Mouse (Mus musculus) neural tube, embryonic 14.5 days (tissue): ENCODE data around the gene Kcnmb2. TPM values are rescaled to one million over a fixed set of nuclear protein-coding genes. Genes with fewer than 3 reads are reported as not detected.

Experiments
- ATAC-seq: fragments of 200-750 bp; cut with Nextera tagmentation; 2 replicates; pipeline ENCODE4 v1.8.0; 2017; ENCODE audit warnings: low read depth, mild to moderate bottlenecking, moderate TSS enrichment, moderate library complexity
- H3K27ac ChIP-seq: fragments of 300-500 bp; sonication (generic); 2 replicates; pipeline ENCODE4 v1.5.1; 2014; ENCODE audit warnings: low read depth, mild to moderate bottlenecking, control low read depth, low read length, moderate library complexity, mixed read lengths
- H3K27me3 ChIP-seq: fragments of 300-500 bp; sonication (generic); 2 replicates; pipeline ENCODE4 v1.6.1; 2014; ENCODE audit warnings: low read length; ENCODE audit not compliant: control insufficient read depth, insufficient read depth
- H3K36me3 ChIP-seq: fragments of 300-500 bp; sonication (generic); 2 replicates; pipeline ENCODE4 v1.6.1; 2014; ENCODE audit warnings: low read length, mixed read lengths; ENCODE audit not compliant: control insufficient read depth, insufficient read depth
- H3K4me1 ChIP-seq: fragments of 300-500 bp; sonication (generic); 2 replicates; pipeline ENCODE4 v1.6.1; 2014; ENCODE audit warnings: low read length; ENCODE audit not compliant: control insufficient read depth, insufficient read depth
- H3K4me2 ChIP-seq: fragments of 300-500 bp; sonication (generic); 2 replicates; pipeline ENCODE4 v1.6.1; 2014; ENCODE audit warnings: mild to moderate bottlenecking, low read depth, low read length, control low read depth
- H3K4me3 ChIP-seq: fragments of 300-500 bp; sonication (generic); 2 replicates; pipeline ENCODE4 v1.5.1; 2014; ENCODE audit warnings: low read depth, low read length, control low read depth, mixed read lengths
- H3K9ac ChIP-seq: fragments of 300-500 bp; sonication (generic); replicated peaks from 2 replicates; pipeline ENCODE4 v1.6.1; 2014; ENCODE audit warnings: low read depth, mild to moderate bottlenecking, control low read depth, low read length, mixed read lengths
- H3K9me3 ChIP-seq: fragments of 300-500 bp; sonication (generic); 2 replicates; pipeline ENCODE4 v1.6.1; 2016; ENCODE audit warnings: low read length; ENCODE audit not compliant: control insufficient read depth
- WGBS: fragments of 180-500 bp; shearing (Covaris S2); extraction: QIAGEN DNeasy Blood & Tissue Kit; methylation state at CpG from one replicate; pipeline ENCODE4 v1.1.7; 2014; 5-methylcytosine and 5-hydroxymethylcytosine counted together
- polyA plus RNA-seq: library from polyadenylated mRNA; unstranded; fragments of >200 nt; fragmentation: Nextera tagmentation; extraction: Ambion mirVana; gene quantifications from 2 replicates; pipeline ENCODE4 v1.2.1, GENCODE M21; 2014

Gene Kcnmb2
- polyA plus RNA-seq, 1 experiment from 2014 or later: 24.4 TPM

GRCm38 (mm10) chr3:32043814-32044213 lies 141.5 kb downstream of the Kcnmb2 start:
- no peaks in the 10 kb centered on the region for H3K27me3 ChIP-seq
- no peaks in the 10 kb centered on the region for H3K4me1 ChIP-seq
- no peak overlapping the region for H3K4me2 ChIP-seq
- H3K36me3 ChIP-seq: no peaks in the 10 kb centered on the region
- WGBS: 52% methylated on average over 3 of the region's 3 CpGs
- no peak overlapping the region for H3K9ac ChIP-seq
- no peaks in the 10 kb centered on the region for H3K9me3 ChIP-seq
- H3K4me3 ChIP-seq: no peak overlapping the region
- no peak overlapping the region for H3K27ac ChIP-seq
- ATAC-seq: no peak

GRCm38 (mm10) chr3:32048777-32049176 lies 146.5 kb downstream of the Kcnmb2 start:
- H3K4me1 ChIP-seq: no peaks in the 10 kb centered on the region
- 80% methylated on average over 3 of the region's 3 CpGs for WGBS
- no peaks in the 10 kb centered on the region for H3K27me3 ChIP-seq
- no peak for ATAC-seq
- no peaks in the 10 kb centered on the region for H3K36me3 ChIP-seq
- no peak overlapping the region for H3K9ac ChIP-seq
- H3K27ac ChIP-seq: no peak overlapping the region
- no peaks in the 10 kb centered on the region for H3K9me3 ChIP-seq
- H3K4me3 ChIP-seq: no peak overlapping the region
- no peak overlapping the region for H3K4me2 ChIP-seq

- no peak for ATAC-seq
- H3K36me3 ChIP-seq: no peaks in the 10 kb centered on the region
- no peak overlapping the region for H3K4me2 ChIP-seq
- no peak overlapping the region for H3K4me3 ChIP-seq
- no peak overlapping the region for H3K27ac ChIP-seq
- H3K27me3 ChIP-seq: no peaks in the 10 kb centered on the region
- WGBS: 41% methylated on average over 3 of the region's 3 CpGs
- no peaks in the 10 kb centered on the region for H3K4me1 ChIP-seq
- H3K9ac ChIP-seq: no peak overlapping the region
- H3K9me3 ChIP-seq: no peaks in the 10 kb centered on the region
These were observed 150.3 kb downstream of the Kcnmb2 start for GRCm38 (mm10) chr3:32052596-32052995.

- 94% methylated on average over 10 of the region's 10 CpGs for WGBS
These were observed 151.4 kb downstream of the Kcnmb2 start for GRCm38 (mm10) chr3:32053610-32054241.

GRCm38 (mm10) chr3:32059888-32060656 lies 157.8 kb downstream of the Kcnmb2 start:
- H3K9me3 ChIP-seq: no peaks in the 10 kb centered on the region
- ATAC-seq: peak; percentile 79; the same call in 1 of the 2 replicates
- H3K27me3 ChIP-seq: no peaks in the 10 kb centered on the region
- no peak overlapping the region for H3K4me3 ChIP-seq
- H3K4me1 ChIP-seq: peaks cover 3% of the 10 kb centered on the region; the same call in 1 of the 2 replicates
- H3K4me2 ChIP-seq: no peak overlapping the region
- H3K27ac ChIP-seq: no peak overlapping the region
- no peak overlapping the region for H3K9ac ChIP-seq
- no peaks in the 10 kb centered on the region for H3K36me3 ChIP-seq
- 50% methylated on average over 10 of the region's 10 CpGs for WGBS

More at GRCm38 (mm10) chr3:32053610-32054241, 151.4 kb downstream of the Kcnmb2 start:
- H3K9ac ChIP-seq: no peak overlapping the region
- H3K4me3 ChIP-seq: no peak overlapping the region
- no peaks in the 10 kb centered on the region for H3K4me1 ChIP-seq
- no peak for ATAC-seq
- no peak overlapping the region for H3K4me2 ChIP-seq
- no peaks in the 10 kb centered on the region for H3K9me3 ChIP-seq
- H3K27ac ChIP-seq: no peak overlapping the region
- no peaks in the 10 kb centered on the region for H3K36me3 ChIP-seq
- H3K27me3 ChIP-seq: no peaks in the 10 kb centered on the region

GRCm38 (mm10) chr3:32062685-32063084 lies 160.4 kb downstream of the Kcnmb2 start:
- WGBS: 78% methylated on average over 3 of the region's 3 CpGs
- H3K9me3 ChIP-seq: no peaks in the 10 kb centered on the region
- no peak for ATAC-seq

GRCm38 (mm10) chr3:32063312-32063711 lies 161.0 kb downstream of the Kcnmb2 start:
- Histone ChIP-seq H3K27me3 (no peaks in the 10 kb centered on the region), H3K36me3 (no peaks in the 10 kb centered on the region), H3K4me2 (no peak overlapping the region), H3K27ac (no peak overlapping the region), H3K9ac (no peak overlapping the region), H3K4me1 (peaks cover 16% of the 10 kb centered on the region; the same call in 1 of the 2 replicates), H3K4me3 (no peak overlapping the region), H3K9me3 (no peaks in the 10 kb centered on the region)
- ATAC-seq: no peak
- WGBS: 92% methylated on average over 3 of the region's 3 CpGs

More at GRCm38 (mm10) chr3:32062685-32063084, 160.4 kb downstream of the Kcnmb2 start:
- H3K27ac ChIP-seq: no peak overlapping the region
- H3K9ac ChIP-seq: no peak overlapping the region
- H3K27me3 ChIP-seq: no peaks in the 10 kb centered on the region
- H3K4me1 ChIP-seq: peaks cover 12% of the 10 kb centered on the region; the same call in 1 of the 2 replicates
- no peaks in the 10 kb centered on the region for H3K36me3 ChIP-seq
- no peak overlapping the region for H3K4me3 ChIP-seq
- no peak overlapping the region for H3K4me2 ChIP-seq

- peaks cover 13% of the 10 kb centered on the region; the same call in 1 of the 2 replicates for H3K4me1 ChIP-seq
- H3K4me2 ChIP-seq: no peak overlapping the region
- H3K9ac ChIP-seq: no peak overlapping the region
- H3K27me3 ChIP-seq: no peaks in the 10 kb centered on the region
- ATAC-seq: peak; percentile 69
- no peaks in the 10 kb centered on the region for H3K36me3 ChIP-seq
- H3K9me3 ChIP-seq: no peaks in the 10 kb centered on the region
- H3K27ac ChIP-seq: 0 out of 2 replicates have a peak overlapping the region, but pooled peaks have one; percentile 7
- 27% methylated on average over 9 of the region's 9 CpGs for WGBS
- no peak overlapping the region for H3K4me3 ChIP-seq
These were observed 165.0 kb downstream of the Kcnmb2 start for GRCm38 (mm10) chr3:32067004-32067935.
